Mouse (Mus musculus): ENCODE results near the gene Tradd. TPM values are rescaled to one million over a fixed set of nuclear protein-coding genes. Genes with fewer than 3 reads are reported as not detected.

Gene Tradd
- polyA plus RNA-seq (2015; fragmentation: Illumina TruSeq; extraction: RNeasy Lipid Tissue Mini Kit (QIAGEN cat#74804); ENCODE audit: insufficient read depth, low replicate concordance), result 12.7 TPM

DNA sequence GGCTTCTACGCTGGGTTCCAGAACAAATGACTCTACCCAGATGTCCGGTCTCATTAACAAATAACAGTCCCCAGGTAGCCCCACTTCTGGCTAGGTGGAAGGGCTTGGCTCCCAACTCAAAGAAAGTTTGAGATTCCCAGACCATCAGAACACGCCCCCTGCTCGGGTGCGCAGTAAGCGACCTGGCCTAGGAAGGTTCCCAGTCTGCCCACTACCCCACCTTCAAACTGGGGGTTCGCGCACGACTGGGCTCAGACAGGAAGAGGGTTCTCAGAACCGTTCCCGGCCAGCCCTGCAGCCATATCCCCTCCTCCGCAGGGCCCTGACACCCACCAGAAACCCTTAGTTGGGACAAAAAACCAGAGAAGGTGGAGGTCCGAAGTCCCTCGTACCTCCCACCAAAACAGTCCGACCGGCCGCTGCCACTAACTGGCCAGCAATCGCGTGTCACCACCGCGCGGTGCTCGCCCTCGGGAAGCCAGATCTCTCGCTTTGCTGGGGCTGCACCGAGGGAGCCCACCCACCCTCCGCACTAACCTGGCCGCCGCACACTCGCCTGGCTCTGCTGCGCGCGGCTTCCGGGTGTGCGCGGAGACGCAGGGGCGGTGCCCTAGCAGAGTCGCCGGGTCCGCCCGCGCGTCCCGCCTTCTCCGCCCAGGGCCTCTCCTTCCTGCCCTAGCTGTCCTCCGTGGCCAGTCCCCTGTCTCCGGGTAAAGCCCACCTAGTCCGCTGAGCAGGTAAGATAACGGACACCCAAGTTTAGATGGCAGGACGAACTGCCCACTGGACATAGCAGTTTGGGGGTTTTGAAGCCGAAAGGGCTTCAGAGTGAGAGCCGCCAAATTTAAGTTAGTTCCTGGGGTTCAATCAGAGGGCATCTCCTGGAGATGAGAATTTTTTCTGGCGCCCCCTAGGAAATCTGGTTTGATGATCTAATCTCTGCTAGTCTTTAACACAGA lies at the start of gene Tradd, which contains the start of gene Fbxl8:
Gene Tradd, minus strand, starts transcription at position 586 of the 959 bp plus-strand sequence.
Gene Fbxl8, plus strand, starts transcription at position 625 of the 959 bp plus-strand sequence.

DNA sequence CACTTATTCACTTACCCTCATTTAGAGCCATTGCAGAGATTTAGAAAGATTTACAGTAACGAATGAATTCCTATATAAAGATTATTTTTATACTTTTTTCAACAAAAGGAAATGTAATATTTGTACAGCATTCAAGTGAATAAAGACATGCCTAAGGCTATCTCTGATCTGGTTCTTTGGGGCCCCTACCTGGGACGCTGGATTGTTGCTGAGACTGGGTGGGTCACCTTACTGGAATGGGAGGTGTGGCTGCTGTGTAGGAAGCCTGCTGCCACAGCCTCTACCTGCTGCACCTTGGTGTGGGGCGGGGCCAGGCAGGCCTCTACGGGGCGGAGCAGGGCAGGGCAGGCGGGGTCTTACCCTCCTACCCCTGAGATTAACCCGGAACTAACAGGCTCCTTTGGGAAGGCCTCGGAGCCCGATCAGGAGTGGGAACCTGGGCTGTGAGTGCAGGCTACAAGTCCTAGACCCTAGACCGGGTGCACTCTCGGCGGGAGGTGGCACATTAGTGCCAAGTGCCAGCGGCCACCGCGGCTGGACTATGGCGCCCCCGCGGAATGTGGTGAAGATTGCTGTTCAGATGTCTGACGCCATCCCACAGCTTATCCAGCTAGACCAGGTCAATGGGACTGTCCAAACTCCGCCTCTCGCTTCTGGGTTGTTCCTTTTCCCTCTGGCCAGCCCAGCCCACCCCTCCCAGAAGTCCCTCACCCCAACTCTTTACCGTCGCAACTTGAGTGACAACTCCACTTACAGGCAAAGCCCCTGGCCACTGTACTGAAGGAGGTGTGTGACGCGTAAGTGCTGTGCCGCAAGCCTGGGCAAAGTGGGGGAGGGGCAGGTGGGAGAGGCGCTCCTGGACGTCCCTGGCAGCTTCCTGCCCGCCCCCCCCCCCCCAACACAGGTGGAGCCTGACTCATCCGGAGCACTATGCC lies 41.1 kb upstream of the Tradd start, which contains the start of gene Elmo3:
Gene Elmo3, plus strand, starts transcription at position 391 of the 935 bp plus-strand sequence.

GRCm38 (mm10) chr8:105297511-105298192 lies 33.2 kb upstream of the Tradd start, which contains the start of gene E2f4:
Gene E2f4 (plus strand): TSS chr8:105297663.

GRCm38 (mm10) chr8:105295895-105296573 lies 31.6 kb upstream of the Tradd start, which contains the start of gene Exoc3l:
Gene Exoc3l (minus strand): TSS chr8:105296101.

DNA sequence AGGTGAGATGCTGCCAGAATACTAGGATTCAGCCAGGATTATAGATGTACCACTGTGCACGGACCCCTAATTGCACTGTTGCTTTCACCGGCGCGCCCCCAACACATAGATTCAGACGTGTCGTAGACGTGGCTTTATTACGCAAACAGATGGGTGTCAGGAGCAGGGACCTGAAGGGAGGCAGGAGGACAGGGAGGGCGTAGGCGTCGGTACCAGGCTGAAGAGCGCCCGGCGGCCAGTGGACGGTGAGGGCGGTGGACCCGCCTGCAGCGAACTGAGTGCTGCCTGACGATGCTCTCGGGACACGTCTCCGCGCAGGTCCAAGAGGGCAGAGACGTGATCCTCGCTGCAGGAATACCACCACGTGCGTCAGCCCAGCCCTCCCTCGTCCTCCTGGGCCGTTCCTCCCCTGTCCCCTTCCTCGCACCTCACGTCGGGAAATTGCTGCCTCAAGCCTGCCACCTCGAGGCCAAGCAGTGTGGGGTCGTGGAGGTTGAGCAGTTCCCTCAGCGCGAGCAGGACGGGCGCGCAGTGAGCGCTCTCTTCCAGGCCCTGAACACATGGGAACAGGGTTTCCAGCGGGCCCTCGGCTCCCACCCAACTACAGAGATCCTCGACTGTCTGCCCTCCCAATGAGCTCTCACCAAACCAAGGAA lies 25.5 kb upstream of the Tradd start, which contains the start of gene 4931428F04Rik:
Gene 4931428F04Rik, minus strand, starts transcription at position 60 of the 656 bp plus-strand sequence.

GRCm38 (mm10) chr8:105275840-105276239 lies 11.4 kb upstream of the Tradd start, which contains the start of gene Nol3:
Gene Nol3 (plus strand): TSS chr8:105276140.

GRCm38 (mm10) chr8:105269461-105269947 lies 5.1 kb upstream of the Tradd start, which contains the start of gene Hsf4:
Gene Hsf4 (plus strand): TSS chr8:105269801.

GRCm38 (mm10) chr8:105254966-105255350 lies 9.5 kb downstream of the Tradd start, which contains the start of gene B3gnt9:
Gene B3gnt9 (minus strand): TSS chr8:105255153.

DNA sequence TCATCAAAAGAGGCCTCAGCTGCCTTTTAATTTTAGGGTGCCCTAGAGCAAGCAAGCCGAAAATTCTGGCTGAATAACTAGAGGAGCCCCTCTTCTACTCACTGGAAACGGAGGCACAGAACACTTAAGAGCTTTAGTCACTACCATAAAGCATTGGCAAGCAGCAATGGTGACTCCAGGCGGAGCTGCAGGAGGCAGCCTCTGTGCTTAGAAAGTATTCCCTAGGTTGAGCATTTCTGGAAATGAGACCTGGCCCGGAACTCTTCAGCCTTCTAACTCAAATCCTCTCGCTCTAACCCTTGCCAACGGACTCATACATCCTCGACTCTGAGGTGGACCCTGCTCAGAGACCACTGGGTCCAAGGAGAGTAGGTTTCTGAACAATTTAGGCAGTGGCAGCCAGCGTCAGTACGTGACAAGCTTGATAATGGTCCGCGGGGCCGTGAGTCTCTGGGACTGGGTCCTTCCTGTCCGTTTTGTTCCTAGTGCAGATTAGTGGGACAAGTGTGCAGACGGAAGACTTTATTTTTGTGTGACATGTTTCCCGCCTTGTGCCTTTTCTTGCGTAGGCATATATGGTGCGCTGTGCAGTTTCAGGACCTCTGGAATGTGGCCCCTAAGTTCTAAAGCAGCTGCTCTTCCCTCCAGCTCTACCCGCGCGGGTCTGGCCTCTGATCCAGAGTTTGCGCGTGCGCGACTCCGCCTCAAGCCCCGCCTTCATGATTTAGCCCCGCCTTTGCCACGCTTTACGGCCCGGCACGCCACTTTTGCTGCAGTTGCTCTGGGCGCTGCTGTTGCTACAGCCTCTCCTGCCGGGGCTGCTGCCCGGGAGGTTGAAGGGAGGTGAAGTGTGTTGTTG lies 39.8 kb downstream of the Tradd start, which contains the start of gene D230025D16Rik:
Gene D230025D16Rik, plus strand, starts transcription at position 733 of the 859 bp plus-strand sequence.

Other genes with a start within 250 kb of the Tradd start
- gene Ces3a, start 216.0 kb downstream of the Tradd start, polyA plus RNA-seq (2015; fragmentation: Illumina TruSeq; extraction: RNeasy Lipid Tissue Mini Kit (QIAGEN cat#74804); ENCODE audit: insufficient read depth, low replicate concordance), result not detected
- not detected for gene Ces3b, start 180.9 kb downstream of the Tradd start, polyA plus RNA-seq (2015; fragmentation: Illumina TruSeq; extraction: RNeasy Lipid Tissue Mini Kit (QIAGEN cat#74804); ENCODE audit: insufficient read depth, low replicate concordance)
- gene Ces4a, start 132.8 kb downstream of the Tradd start, polyA plus RNA-seq (2015; fragmentation: Illumina TruSeq; extraction: RNeasy Lipid Tissue Mini Kit (QIAGEN cat#74804); ENCODE audit: insufficient read depth, low replicate concordance), result not detected
- 149 TPM for gene Cbfb, start 93.9 kb downstream of the Tradd start, polyA plus RNA-seq (2015; fragmentation: Illumina TruSeq; extraction: RNeasy Lipid Tissue Mini Kit (QIAGEN cat#74804); ENCODE audit: insufficient read depth, low replicate concordance)
- gene D230025D16Rik, start 39.5 kb downstream of the Tradd start, polyA plus RNA-seq (2015; fragmentation: Illumina TruSeq; extraction: RNeasy Lipid Tissue Mini Kit (QIAGEN cat#74804); ENCODE audit: insufficient read depth, low replicate concordance), result 22.6 TPM
- gene B3gnt9, start 9.5 kb downstream of the Tradd start, polyA plus RNA-seq (2015; fragmentation: Illumina TruSeq; extraction: RNeasy Lipid Tissue Mini Kit (QIAGEN cat#74804); ENCODE audit: insufficient read depth, low replicate concordance), result 4.9 TPM
- gene Fbxl8, start within 50 bp of the Tradd start, polyA plus RNA-seq (2015; fragmentation: Illumina TruSeq; extraction: RNeasy Lipid Tissue Mini Kit (QIAGEN cat#74804); ENCODE audit: insufficient read depth, low replicate concordance), result 3.3 TPM
- gene Hsf4, start 5.2 kb upstream of the Tradd start, polyA plus RNA-seq (2015; fragmentation: Illumina TruSeq; extraction: RNeasy Lipid Tissue Mini Kit (QIAGEN cat#74804); ENCODE audit: insufficient read depth, low replicate concordance), result 0.29 TPM
- gene Nol3, start 11.5 kb upstream of the Tradd start, polyA plus RNA-seq (2015; fragmentation: Illumina TruSeq; extraction: RNeasy Lipid Tissue Mini Kit (QIAGEN cat#74804); ENCODE audit: insufficient read depth, low replicate concordance), result 0.59 TPM
- 4.4 TPM for gene 4931428F04Rik, start 25.3 kb upstream of the Tradd start, polyA plus RNA-seq (2015; fragmentation: Illumina TruSeq; extraction: RNeasy Lipid Tissue Mini Kit (QIAGEN cat#74804); ENCODE audit: insufficient read depth, low replicate concordance)
- 7.8 TPM for gene Exoc3l, start 31.5 kb upstream of the Tradd start, polyA plus RNA-seq (2015; fragmentation: Illumina TruSeq; extraction: RNeasy Lipid Tissue Mini Kit (QIAGEN cat#74804); ENCODE audit: insufficient read depth, low replicate concordance)
- 61.9 TPM for gene E2f4, start 33.1 kb upstream of the Tradd start, polyA plus RNA-seq (2015; fragmentation: Illumina TruSeq; extraction: RNeasy Lipid Tissue Mini Kit (QIAGEN cat#74804); ENCODE audit: insufficient read depth, low replicate concordance)
- 2.7 TPM for gene Elmo3, start 41.0 kb upstream of the Tradd start, polyA plus RNA-seq (2015; fragmentation: Illumina TruSeq; extraction: RNeasy Lipid Tissue Mini Kit (QIAGEN cat#74804); ENCODE audit: insufficient read depth, low replicate concordance)
- gene Lrrc29, start 61.7 kb upstream of the Tradd start, polyA plus RNA-seq (2015; fragmentation: Illumina TruSeq; extraction: RNeasy Lipid Tissue Mini Kit (QIAGEN cat#74804); ENCODE audit: insufficient read depth, low replicate concordance), result 0.98 TPM
- gene Tmem208, start 61.7 kb upstream of the Tradd start, polyA plus RNA-seq (2015; fragmentation: Illumina TruSeq; extraction: RNeasy Lipid Tissue Mini Kit (QIAGEN cat#74804); ENCODE audit: insufficient read depth, low replicate concordance), result 42.6 TPM
- gene Fhod1, start 83.3 kb upstream of the Tradd start, polyA plus RNA-seq (2015; fragmentation: Illumina TruSeq; extraction: RNeasy Lipid Tissue Mini Kit (QIAGEN cat#74804); ENCODE audit: insufficient read depth, low replicate concordance), result 19.5 TPM
- 1.6 TPM for gene Slc9a5, start 84.2 kb upstream of the Tradd start, polyA plus RNA-seq (2015; fragmentation: Illumina TruSeq; extraction: RNeasy Lipid Tissue Mini Kit (QIAGEN cat#74804); ENCODE audit: insufficient read depth, low replicate concordance)
- gene Plekhg4, start 108.7 kb upstream of the Tradd start, polyA plus RNA-seq (2015; fragmentation: Illumina TruSeq; extraction: RNeasy Lipid Tissue Mini Kit (QIAGEN cat#74804); ENCODE audit: insufficient read depth, low replicate concordance), result 0.21 TPM
- 0.73 TPM for gene Kctd19, start 148.9 kb upstream of the Tradd start, polyA plus RNA-seq (2015; fragmentation: Illumina TruSeq; extraction: RNeasy Lipid Tissue Mini Kit (QIAGEN cat#74804); ENCODE audit: insufficient read depth, low replicate concordance)
- not detected for gene Lrrc36, start 149.0 kb upstream of the Tradd start, polyA plus RNA-seq (2015; fragmentation: Illumina TruSeq; extraction: RNeasy Lipid Tissue Mini Kit (QIAGEN cat#74804); ENCODE audit: insufficient read depth, low replicate concordance)
- 1.5 TPM for gene Tppp3, start 206.9 kb upstream of the Tradd start, polyA plus RNA-seq (2015; fragmentation: Illumina TruSeq; extraction: RNeasy Lipid Tissue Mini Kit (QIAGEN cat#74804); ENCODE audit: insufficient read depth, low replicate concordance)
- 5.3 TPM for gene Zdhhc1, start 232.3 kb upstream of the Tradd start, polyA plus RNA-seq (2015; fragmentation: Illumina TruSeq; extraction: RNeasy Lipid Tissue Mini Kit (QIAGEN cat#74804); ENCODE audit: insufficient read depth, low replicate concordance)